Mouse (Mus musculus) urinary bladder, adult 2 months (tissue): ENCODE data around the gene Ccdc30. TPM values are rescaled to one million over a fixed set of nuclear protein-coding genes. Genes with fewer than 3 reads are reported as not detected.
"Not testable (repeated sequence)": the region's sequence is repeated elsewhere in the genome, so short reads cannot be mapped to it uniquely, and the experiment has no call there.

Source experiments
- DNase-seq: peaks from one replicate; pipeline ENCODE4 v3.0.0; 2022; ENCODE audit warnings: low spot score
- polyA plus RNA-seq: library from polyadenylated mRNA; depleted of rRNA; stranded (reverse); fragments of >200 nt; gene quantifications from 2 replicates; pipeline ENCODE4 v1.2.3, GENCODE M21; 2012; rRNA removed

Ccdc30 gene
- polyA plus RNA-seq, 1 experiment, result 0.98 TPM

- no peak for DNase-seq
Measured at GRCm38 (mm10) chr4:119305418-119305817, 109.9 kb downstream of the Ccdc30 start.

- DNase-seq, result no peak
Measured at GRCm38 (mm10) chr4:119303291-119303690, 112.0 kb downstream of the Ccdc30 start.

GRCm38 (mm10) chr4:119301777-119302176 lies 113.5 kb downstream of the Ccdc30 start:
- DNase-seq, result no peak

GRCm38 (mm10) chr4:119300761-119301160 lies 114.6 kb downstream of the Ccdc30 start:
- DNase-seq, result no peak

- DNase-seq, result no peak
Measured at GRCm38 (mm10) chr4:119297361-119297760, 118.0 kb downstream of the Ccdc30 start.

GRCm38 (mm10) chr4:119295134-119295453 lies 120.2 kb downstream of the Ccdc30 start:
- no peak for DNase-seq

GRCm38 (mm10) chr4:119294415-119295133 lies 120.7 kb downstream of the Ccdc30 start, which contains the start of gene Ybx1:
Gene Ybx1 (minus strand): TSS chr4:119294604.
- DNase-seq, result peak; percentile 99

- DNase-seq, result peak; percentile 24
Measured at GRCm38 (mm10) chr4:119293574-119294258, 121.6 kb downstream of the Ccdc30 start.

- peak; percentile 27 for DNase-seq
Measured at GRCm38 (mm10) chr4:119292771-119293573, 122.3 kb downstream of the Ccdc30 start.

- no peak for DNase-seq
Measured at GRCm38 (mm10) chr4:119291921-119292320, 123.4 kb downstream of the Ccdc30 start.

GRCm38 (mm10) chr4:119285336-119285735 lies 130.0 kb downstream of the Ccdc30 start:
- no peak for DNase-seq

GRCm38 (mm10) chr4:119284861-119285260 lies 130.5 kb downstream of the Ccdc30 start:
- no peak for DNase-seq

GRCm38 (mm10) chr4:119278784-119279183 lies 136.5 kb downstream of the Ccdc30 start:
- not testable (repeated sequence) for DNase-seq

- DNase-seq, result no peak
Measured at GRCm38 (mm10) chr4:119275726-119276125, 139.6 kb downstream of the Ccdc30 start.

- no peak for DNase-seq
Measured at GRCm38 (mm10) chr4:119275226-119275625, 140.1 kb downstream of the Ccdc30 start.

GRCm38 (mm10) chr4:119274627-119275026 lies 140.7 kb downstream of the Ccdc30 start:
- no peak for DNase-seq

Other genes starting within 250 kb of the Ccdc30 start
- 8.9 and 9.7 TPM in 2 replicates for gene Zfp691, start 241.3 kb downstream of the Ccdc30 start, polyA plus RNA-seq
- gene Ermap, start 225.5 kb downstream of the Ccdc30 start, polyA plus RNA-seq, result 0.15 and 0.33 TPM in 2 replicates
- gene Svbp, start 220.2 kb downstream of the Ccdc30 start, polyA plus RNA-seq, result 48.0 and 51.4 TPM in 2 replicates
- gene Tmem269, start 197.3 kb downstream of the Ccdc30 start, polyA plus RNA-seq, result 0.29 and 0.43 TPM in 2 replicates
- gene AU022252, start 182.8 kb downstream of the Ccdc30 start, polyA plus RNA-seq, result 8.8 TPM in 2 replicates
- gene P3h1, start 182.6 kb downstream of the Ccdc30 start, polyA plus RNA-seq, result 30.1 and 30.6 TPM in 2 replicates
- gene Cldn19, start 160.1 kb downstream of the Ccdc30 start, polyA plus RNA-seq, result 0.54 and 0.59 TPM in 2 replicates
- 312 and 444 TPM in 2 replicates for gene Ybx1, start 120.9 kb downstream of the Ccdc30 start, polyA plus RNA-seq
- gene Ppih, start 95.0 kb downstream of the Ccdc30 start, polyA plus RNA-seq, result 21.0 and 28.4 TPM in 2 replicates
- gene Ppcs, start 6.9 kb upstream of the Ccdc30 start, polyA plus RNA-seq, result 29.4 and 31.5 TPM in 2 replicates
- gene Zmynd12, start 7.3 kb upstream of the Ccdc30 start, polyA plus RNA-seq, result 1.3 and 1.9 TPM in 2 replicates
- 0.21 and 0.29 TPM in 2 replicates for gene Rimkla, start 77.1 kb upstream of the Ccdc30 start, polyA plus RNA-seq
- 20.5 and 22.0 TPM in 2 replicates for gene Foxj3, start 121.5 kb upstream of the Ccdc30 start, polyA plus RNA-seq
- gene Frg2f1, start 124.0 kb upstream of the Ccdc30 start, polyA plus RNA-seq, result 5.1 and 5.8 TPM in 2 replicates
- 2.7 and 2.9 TPM in 2 replicates for gene Guca2a, start 222.2 kb upstream of the Ccdc30 start, polyA plus RNA-seq
- gene Guca2b, start 243.4 kb upstream of the Ccdc30 start, polyA plus RNA-seq, result 0.12 TPM in 2 replicates